Mouse (Mus musculus) liver, embryonic 14.5 days (tissue): Measurements from ENCODE around the gene Sp100.

Experiments
- CTCF ChIP-seq: IDR thresholded peaks from 2 replicates; pipeline ENCODE4 v1.5.1; 2016; ENCODE audit warnings: antibody characterized with exemption, low read depth, control low read depth
- EP300 ChIP-seq: IDR thresholded peaks from 2 replicates; pipeline ENCODE4 v1.6.1; 2016; ENCODE audit warnings: antibody characterized with exemption, low read depth

DNA sequence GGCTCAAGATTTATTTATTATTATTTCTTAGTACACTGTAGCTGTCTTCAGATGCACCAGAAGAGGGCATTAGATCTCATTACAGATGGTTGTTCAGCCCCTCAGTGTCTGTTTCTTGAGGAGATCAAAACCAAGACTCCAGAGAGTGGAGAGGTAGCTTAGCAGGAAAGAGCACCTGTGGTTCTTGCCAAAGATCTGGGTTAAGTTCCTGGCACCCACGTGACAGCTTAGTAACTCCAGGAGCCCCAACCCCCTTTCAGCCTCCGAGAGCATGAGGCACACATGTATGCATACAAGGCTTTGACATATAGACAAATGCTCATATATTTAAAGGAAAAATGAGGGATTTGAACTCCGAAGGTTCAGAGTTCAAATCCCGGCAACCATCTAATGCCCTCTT is 89.2 kb downstream of the Sp100 start:
- TF ChIP-seq CTCF: no peak
- TF ChIP-seq EP300: no peak
